Mouse (Mus musculus) midbrain, embryonic 14.5 days (tissue): ENCODE measurements around the gene Ciz1. TPM values are rescaled to one million over a fixed set of nuclear protein-coding genes. Genes with fewer than 3 reads are reported as not detected.

ENCODE experiments used
- ATAC-seq: fragments of 200-750 bp; cut with Nextera tagmentation; 2 replicates; pipeline ENCODE4 v1.8.0; 2017; ENCODE audit warnings: moderate number of reproducible peaks, moderate library complexity; ENCODE audit not compliant: low FRiP score, low TSS enrichment
- DNase-seq: peaks from one replicate; pipeline ENCODE4 v3.0.0-alpha.2; 2015
- H3K27ac ChIP-seq: fragments of 300-500 bp; sonication (generic); replicated peaks from 2 replicates; pipeline ENCODE4 v1.5.1; 2014; ENCODE audit warnings: mild to moderate bottlenecking, low read depth, low read length, moderate library complexity
- H3K27me3 ChIP-seq: fragments of 300-500 bp; sonication (generic); 2 replicates; pipeline ENCODE4 v1.6.1; 2014; ENCODE audit warnings: low read length, control low read depth, mixed read lengths; ENCODE audit not compliant: control insufficient read depth, insufficient read depth
- H3K36me3 ChIP-seq: fragments of 300-500 bp; sonication (generic); 2 replicates; pipeline ENCODE4 v1.6.1; 2014; ENCODE audit warnings: low read length, control low read depth; ENCODE audit not compliant: control insufficient read depth, insufficient read depth
- H3K4me1 ChIP-seq: fragments of 300-500 bp; sonication (generic); 2 replicates; pipeline ENCODE4 v1.6.1; 2014; ENCODE audit warnings: mild to moderate bottlenecking, antibody characterized with exemption, low read length, control low read depth; ENCODE audit not compliant: control insufficient read depth, insufficient read depth
- H3K4me2 ChIP-seq: fragments of 300-500 bp; sonication (generic); 2 replicates; pipeline ENCODE4 v1.6.1; 2014; ENCODE audit warnings: mild to moderate bottlenecking, low read length, moderate library complexity
- H3K4me3 ChIP-seq: fragments of 300-500 bp; sonication (generic); replicated peaks from 2 replicates; pipeline ENCODE4 v1.5.1; 2014; ENCODE audit warnings: low read depth, low read length
- H3K9ac ChIP-seq: fragments of 300-500 bp; sonication (generic); replicated peaks from 2 replicates; pipeline ENCODE4 v1.6.1; 2014; ENCODE audit warnings: mild to moderate bottlenecking, low read length, moderate library complexity
- H3K9me3 ChIP-seq: fragments of 300-500 bp; sonication (generic); 2 replicates; pipeline ENCODE4 v1.6.1; 2016; ENCODE audit warnings: low read length, control low read depth, mixed read lengths; ENCODE audit not compliant: control insufficient read depth
- WGBS: fragments of 180-500 bp; shearing (Covaris S2); extraction: QIAGEN DNeasy Blood & Tissue Kit; methylation state at CpG from one replicate; pipeline ENCODE4 v1.1.7; 2014; 5-methylcytosine and 5-hydroxymethylcytosine counted together
- polyA plus RNA-seq: library from polyadenylated mRNA; unstranded; fragments of >200 nt; fragmentation: Nextera tagmentation; extraction: Ambion mirVana; gene quantifications from 2 replicates; pipeline ENCODE4 v1.2.1, GENCODE M21; 2014

Ciz1 gene
- polyA plus RNA-seq, 1 experiment from 2014 or later = 54.1 TPM

DNA sequence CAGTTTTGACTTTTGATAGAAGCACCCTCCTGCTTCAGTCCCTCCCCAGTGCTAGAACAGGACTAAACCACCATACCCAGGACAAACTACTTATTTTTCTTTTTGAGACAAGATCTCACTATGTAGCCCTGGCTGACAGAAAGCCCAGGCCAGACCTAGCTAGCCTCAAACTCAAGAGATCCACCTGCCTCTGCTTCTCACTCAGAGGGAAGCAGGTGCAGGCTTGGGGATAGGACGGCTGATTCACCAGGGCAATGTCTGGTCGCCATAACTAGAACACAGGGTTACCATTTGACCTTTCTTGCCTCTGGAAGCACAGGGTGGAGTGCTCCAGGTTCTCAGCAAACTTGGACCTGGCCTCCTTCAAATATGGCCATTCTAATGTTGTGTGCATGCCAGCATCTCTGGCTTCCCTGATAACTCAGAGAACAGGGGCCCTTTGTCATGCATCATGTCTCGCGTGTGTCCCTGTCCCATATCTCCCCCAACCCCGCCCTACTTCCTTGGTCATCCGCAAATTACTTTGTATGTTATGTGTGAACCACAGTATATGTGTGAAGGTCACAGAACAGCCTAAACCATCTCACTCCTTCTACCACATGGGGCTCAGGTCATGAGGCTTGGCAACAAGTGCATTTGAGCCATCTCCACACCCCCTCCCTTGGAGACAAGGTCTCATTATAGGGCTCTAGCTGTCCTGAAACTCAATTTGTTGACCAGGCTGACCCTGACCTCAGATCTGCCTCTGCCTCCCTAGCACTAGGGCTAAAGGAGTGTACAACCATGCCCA, 60.8 kb downstream of the Ciz1 start:
- DNase-seq (no peak), ATAC-seq (no peak)
- Histone ChIP-seq H3K9me3 (no peaks in the 10 kb centered on the region), H3K4me3 (no peak overlapping the region), H3K36me3 (peaks cover 44% of the 10 kb centered on the region), H3K27ac (no peak overlapping the region), H3K4me2 (no peak overlapping the region), H3K27me3 (no peaks in the 10 kb centered on the region), H3K9ac (no peak overlapping the region), H3K4me1 (no peaks in the 10 kb centered on the region)
- WGBS = 95% methylated on average over 6 of the region's 6 CpGs

DNA sequence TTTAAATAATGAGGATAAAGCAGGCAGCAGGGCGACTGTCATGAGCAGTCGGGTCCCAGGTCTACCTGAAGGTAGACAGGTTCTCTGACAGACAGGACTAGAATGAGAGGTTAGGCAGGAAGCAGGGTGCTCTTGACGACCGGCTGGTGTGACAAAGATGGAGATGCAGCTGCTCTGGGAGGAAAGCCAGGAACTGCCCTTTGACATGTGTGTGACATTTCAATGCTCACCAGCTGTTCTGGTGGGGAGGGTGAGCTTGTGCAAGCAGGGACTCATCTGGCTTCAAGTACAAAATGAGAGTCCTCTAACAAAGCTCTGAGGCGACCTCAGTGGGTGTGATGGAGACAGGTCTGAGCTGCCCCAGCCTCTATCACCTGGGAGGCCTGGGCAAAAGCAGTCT, 61.8 kb downstream of the Ciz1 start:
- no peaks in the 10 kb centered on the region for H3K4me1 ChIP-seq
- H3K36me3 ChIP-seq = peaks cover 54% of the 10 kb centered on the region
- no peaks in the 10 kb centered on the region for H3K27me3 ChIP-seq
- no peak overlapping the region for H3K4me3 ChIP-seq
- 66% methylated on average over 5 of the region's 5 CpGs for WGBS
- DNase-seq (no peak), ATAC-seq (no peak)
- H3K4me2 ChIP-seq = no peak overlapping the region
- H3K9ac ChIP-seq = no peak overlapping the region
- H3K27ac ChIP-seq = no peak overlapping the region
- no peaks in the 10 kb centered on the region for H3K9me3 ChIP-seq

DNA sequence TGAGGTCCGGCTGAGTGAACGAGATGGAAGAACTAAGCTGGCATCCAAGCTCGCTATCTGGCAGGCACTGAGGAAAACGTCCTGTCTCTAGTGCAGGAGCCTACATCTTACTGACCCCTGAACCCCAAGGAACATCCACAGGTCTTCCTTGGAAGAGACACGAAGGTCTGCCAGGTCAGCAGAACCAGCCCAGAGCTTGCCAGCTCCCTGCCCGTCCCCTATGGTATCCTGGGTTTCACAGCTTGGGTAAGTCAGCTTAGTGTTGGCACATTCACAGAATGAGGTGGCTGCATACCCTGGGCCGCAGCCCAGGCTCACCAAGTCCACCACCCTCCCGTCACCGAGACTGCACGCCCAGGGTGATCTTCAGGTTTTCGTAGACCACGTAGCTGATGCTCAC, 63.7 kb downstream of the Ciz1 start:
- H3K9ac ChIP-seq = no peak overlapping the region
- ATAC-seq (no peak), DNase-seq (no peak)
- no peaks in the 10 kb centered on the region for H3K9me3 ChIP-seq
- no peaks in the 10 kb centered on the region for H3K27me3 ChIP-seq
- no peaks in the 10 kb centered on the region for H3K4me1 ChIP-seq
- H3K4me3 ChIP-seq = no peak overlapping the region
- no peak overlapping the region for H3K4me2 ChIP-seq
- 94% methylated on average over 12 of the region's 12 CpGs for WGBS
- no peak overlapping the region for H3K27ac ChIP-seq
- peaks cover 72% of the 10 kb centered on the region for H3K36me3 ChIP-seq

DNA sequence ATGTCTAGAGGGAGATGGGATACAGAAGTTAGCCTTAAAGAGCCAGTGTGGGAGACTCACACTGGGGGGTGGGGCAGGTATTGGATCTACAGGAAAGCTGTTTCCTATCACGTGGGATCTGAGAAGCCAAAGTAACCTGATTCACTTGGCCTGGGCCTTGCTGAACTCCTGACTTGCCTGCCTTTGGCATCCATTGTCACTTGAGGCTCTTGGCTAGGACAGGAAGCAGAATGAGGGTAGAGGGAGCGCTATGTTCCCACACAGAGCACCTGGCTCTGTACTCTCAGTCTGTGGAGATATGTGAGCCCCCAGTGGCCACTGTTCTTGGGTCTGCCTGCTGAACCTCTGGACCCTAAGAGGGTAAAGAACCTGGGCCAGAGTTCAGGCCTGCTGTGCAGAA, 64.4 kb downstream of the Ciz1 start:
- Histone ChIP-seq H3K4me3 (no peak overlapping the region), H3K36me3 (peaks cover 79% of the 10 kb centered on the region), H3K27ac (no peak overlapping the region), H3K4me2 (no peak overlapping the region), H3K4me1 (no peaks in the 10 kb centered on the region), H3K27me3 (no peaks in the 10 kb centered on the region), H3K9me3 (no peaks in the 10 kb centered on the region), H3K9ac (no peak overlapping the region)
- DNase-seq (no peak), ATAC-seq (no peak)
- 88% methylated on average over 2 of the region's 2 CpGs for WGBS

DNA sequence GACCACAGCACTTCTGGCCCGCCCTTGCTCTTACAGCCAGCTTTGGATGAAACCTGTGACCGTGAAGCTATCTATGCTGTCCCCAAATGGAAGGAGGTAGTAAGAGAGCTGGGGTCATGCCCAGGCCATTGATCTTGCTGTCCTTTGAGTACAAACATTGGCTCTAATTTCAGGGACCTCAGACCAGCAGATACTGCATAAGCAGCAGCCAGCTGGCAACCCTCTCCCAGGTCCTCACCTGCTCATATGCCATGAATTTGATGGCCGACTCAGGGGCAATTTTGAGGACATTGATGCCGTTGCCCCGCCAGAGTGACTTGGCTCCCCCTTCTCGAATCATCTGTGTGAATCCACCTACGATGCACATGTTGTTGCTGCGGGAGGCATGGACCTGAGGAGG, 65.4 kb downstream of the Ciz1 start:
- WGBS = 94% methylated on average over 8 of the region's 8 CpGs
- peaks cover 80% of the 10 kb centered on the region for H3K36me3 ChIP-seq
- no peaks in the 10 kb centered on the region for H3K9me3 ChIP-seq
- H3K27ac ChIP-seq = no peak overlapping the region
- no peaks in the 10 kb centered on the region for H3K27me3 ChIP-seq
- H3K4me1 ChIP-seq = no peaks in the 10 kb centered on the region
- no peak overlapping the region for H3K4me3 ChIP-seq
- ATAC-seq = no peak
- no peak overlapping the region for H3K9ac ChIP-seq
- no peak overlapping the region for H3K4me2 ChIP-seq
- no peak for DNase-seq

DNA sequence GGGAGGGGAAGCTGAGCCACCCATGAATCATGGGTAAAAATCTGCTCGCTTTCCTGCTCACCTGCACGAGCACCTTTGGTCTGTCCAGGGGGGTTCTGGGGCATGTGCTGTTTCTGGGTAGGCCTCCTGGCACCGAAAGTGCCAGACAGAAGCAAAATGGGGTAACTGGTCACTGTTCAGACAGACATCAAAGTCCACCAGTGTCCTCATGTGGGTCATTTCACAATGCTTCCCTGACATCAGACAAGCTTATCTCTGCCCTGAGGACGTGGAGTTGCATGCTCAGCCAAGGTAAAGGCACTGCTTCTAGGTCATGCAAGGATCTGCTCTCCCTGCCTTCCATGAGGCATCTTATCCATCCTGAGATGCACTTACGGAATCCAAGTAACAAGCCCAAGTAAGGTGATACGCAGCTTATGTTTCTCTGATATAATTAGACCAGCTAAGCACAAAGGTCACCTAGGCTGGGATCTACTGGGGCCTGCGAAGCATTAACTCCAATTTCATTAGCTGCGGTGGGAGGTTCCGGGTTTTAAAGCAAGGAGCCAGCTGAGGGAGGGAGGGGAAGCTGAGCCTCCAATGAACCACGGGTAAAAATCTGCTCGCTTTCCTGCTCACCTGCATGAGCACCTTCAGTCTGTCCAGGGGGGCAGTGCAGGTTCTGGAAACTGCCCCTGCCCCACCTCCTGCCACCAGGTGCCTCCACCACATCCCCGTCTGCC, 66.5 kb downstream of the Ciz1 start:
- WGBS = 92% methylated on average over 12 of the region's 12 CpGs
- Histone ChIP-seq H3K9ac (no peak overlapping the region), H3K4me3 (no peak overlapping the region), H3K27me3 (no peaks in the 10 kb centered on the region), H3K27ac (no peak overlapping the region), H3K4me1 (peaks cover 8% of the 10 kb centered on the region), H3K4me2 (no peak overlapping the region), H3K9me3 (no peaks in the 10 kb centered on the region), H3K36me3 (peaks cover 80% of the 10 kb centered on the region)
- DNase-seq (no peak), ATAC-seq (no peak)

DNA sequence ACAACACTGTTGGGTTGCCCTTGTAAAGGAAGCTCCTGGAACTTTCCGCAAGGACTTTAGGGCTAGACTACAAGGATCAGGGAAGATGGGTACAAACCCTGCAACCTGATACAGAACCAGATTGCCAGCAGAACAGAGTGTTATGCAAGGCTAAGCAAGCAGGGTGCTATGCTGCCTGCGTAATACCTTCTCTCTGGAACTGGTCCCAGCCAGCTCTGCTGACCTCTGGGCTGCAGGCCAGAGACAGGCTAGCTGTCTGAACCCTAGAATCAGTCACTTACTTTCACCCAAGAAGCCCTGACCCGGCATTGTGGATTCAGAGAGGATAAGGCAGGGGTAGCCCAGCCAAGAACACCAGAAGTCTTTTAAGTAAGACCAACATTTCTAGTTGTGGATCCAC, 67.2 kb downstream of the Ciz1 start:
- Histone ChIP-seq H3K4me3 (no peak overlapping the region), H3K27ac (no peak overlapping the region), H3K9me3 (no peaks in the 10 kb centered on the region), H3K27me3 (no peaks in the 10 kb centered on the region), H3K4me2 (no peak overlapping the region), H3K9ac (no peak overlapping the region), H3K36me3 (peaks cover 72% of the 10 kb centered on the region), H3K4me1 (peaks cover 16% of the 10 kb centered on the region)
- WGBS = 95% methylated on average over 3 of the region's 3 CpGs
- ATAC-seq (no peak), DNase-seq (no peak)

DNA sequence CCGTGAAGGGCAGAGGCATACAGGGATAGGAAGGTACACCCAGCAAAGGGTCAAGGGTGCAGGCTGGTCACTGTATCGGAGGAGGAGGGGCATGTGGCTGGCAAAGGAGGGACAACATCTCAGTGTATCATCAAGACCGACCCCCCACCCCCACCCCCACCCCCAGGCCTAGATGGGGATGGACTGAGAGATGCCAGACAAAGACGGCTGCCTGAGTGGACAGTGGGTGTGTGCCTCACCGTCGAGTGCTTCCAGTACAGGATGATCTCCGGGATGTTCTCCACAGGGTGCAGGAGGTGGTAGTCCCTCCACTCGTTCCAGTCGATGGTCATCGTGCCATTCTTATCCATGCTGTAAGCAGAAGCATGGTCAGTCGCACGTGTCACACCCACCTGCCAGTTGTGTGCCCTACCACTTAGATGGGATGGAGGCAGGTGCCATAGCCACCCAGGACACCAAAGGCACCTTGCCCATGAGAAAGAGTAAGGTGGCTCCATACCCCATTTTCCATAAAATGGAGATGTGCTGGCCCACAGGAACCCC, 68.0 kb downstream of the Ciz1 start:
- peaks cover 18% of the 10 kb centered on the region for H3K4me1 ChIP-seq
- H3K4me3 ChIP-seq = no peak overlapping the region
- no peak overlapping the region for H3K4me2 ChIP-seq
- H3K9me3 ChIP-seq = no peaks in the 10 kb centered on the region
- H3K9ac ChIP-seq = no peak overlapping the region
- no peak for ATAC-seq
- H3K36me3 ChIP-seq = peaks cover 64% of the 10 kb centered on the region
- H3K27ac ChIP-seq = no peak overlapping the region
- WGBS = 93% methylated on average over 12 of the region's 12 CpGs
- DNase-seq = no peak
- H3K27me3 ChIP-seq = no peaks in the 10 kb centered on the region

DNA sequence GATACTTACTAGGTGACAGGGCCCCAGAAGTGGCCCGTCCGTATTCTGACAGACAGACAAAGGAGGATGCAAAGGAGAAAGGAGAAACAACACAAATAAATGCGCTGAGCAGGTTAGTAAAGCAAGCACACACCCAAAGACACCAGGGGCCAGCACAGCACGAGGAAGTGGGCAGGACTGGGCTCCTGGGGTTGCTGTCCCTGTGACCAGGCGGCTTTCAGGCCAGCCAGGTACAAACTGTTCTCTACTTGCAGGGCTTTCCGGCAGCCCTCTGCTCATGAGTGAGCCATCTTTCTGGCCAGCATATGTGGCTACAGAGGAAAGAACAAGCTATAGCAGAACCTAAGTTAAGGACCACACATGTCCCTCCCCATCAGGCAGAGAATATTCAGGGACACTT, 68.5 kb downstream of the Ciz1 start:
- Histone ChIP-seq H3K27me3 (no peaks in the 10 kb centered on the region), H3K9me3 (no peaks in the 10 kb centered on the region), H3K36me3 (peaks cover 59% of the 10 kb centered on the region), H3K4me2 (no peak overlapping the region), H3K4me1 (peaks cover 18% of the 10 kb centered on the region), H3K4me3 (no peak overlapping the region), H3K27ac (no peak overlapping the region), H3K9ac (no peak overlapping the region)
- ATAC-seq = no peak
- no peak for DNase-seq
- 90% methylated on average over 6 of the region's 6 CpGs for WGBS
